Mouse (Mus musculus) frontal cortex, postnatal 25 days (tissue): Measurements from ENCODE around the gene Atp5h.
"Not testable (repeated sequence)": the region's sequence is repeated elsewhere in the genome, so short reads cannot be mapped to it uniquely, and the experiment has no call there.

ENCODE experiments used
- DNase-seq, 2 experiments: peaks; one replicate each; pipeline ENCODE4 v3.0.0; 2022; ENCODE audit warnings: low spot score in 2 of 2

Atp5h gene

DNA sequence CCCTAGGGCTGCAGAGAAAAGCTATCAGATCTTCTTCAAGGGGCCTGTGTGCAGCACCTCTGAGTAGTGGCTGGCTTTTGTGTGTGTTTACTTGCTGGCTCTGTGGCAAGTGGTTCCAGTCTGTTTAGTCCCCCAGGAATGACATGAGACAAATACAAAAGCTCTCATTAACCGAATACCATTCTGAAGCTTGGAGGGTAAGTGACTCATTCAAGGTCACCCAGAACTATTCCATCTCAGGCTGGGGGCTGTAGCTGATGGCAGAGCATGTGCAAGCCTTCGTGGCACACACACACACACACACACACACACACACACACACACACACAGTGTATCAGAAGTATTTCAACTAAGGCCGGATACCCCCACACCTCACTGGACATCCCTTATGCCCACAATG is 19.6 kb downstream of the Atp5h start:
- no peak for DNase-seq

DNA sequence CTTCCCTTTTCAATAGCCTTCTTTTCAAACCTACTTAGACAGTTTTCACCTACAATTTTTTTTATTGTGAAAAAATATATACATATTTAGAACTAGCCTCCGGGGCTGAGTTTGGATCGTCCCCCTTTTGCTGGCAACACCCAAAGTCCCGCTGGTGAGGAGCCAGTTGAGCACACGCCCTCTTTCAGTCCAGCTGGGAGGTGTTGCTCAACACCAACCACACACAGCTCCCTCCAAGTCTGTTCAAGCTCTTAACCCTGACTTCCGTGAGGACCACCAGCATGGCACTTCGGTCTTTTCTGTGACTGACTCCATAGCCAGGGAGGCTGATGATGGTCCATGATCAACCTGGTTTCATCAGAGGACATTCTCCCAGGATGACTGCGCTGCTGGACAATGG is 21.7 kb downstream of the Atp5h start:
- DNase-seq, result no peak

DNA sequence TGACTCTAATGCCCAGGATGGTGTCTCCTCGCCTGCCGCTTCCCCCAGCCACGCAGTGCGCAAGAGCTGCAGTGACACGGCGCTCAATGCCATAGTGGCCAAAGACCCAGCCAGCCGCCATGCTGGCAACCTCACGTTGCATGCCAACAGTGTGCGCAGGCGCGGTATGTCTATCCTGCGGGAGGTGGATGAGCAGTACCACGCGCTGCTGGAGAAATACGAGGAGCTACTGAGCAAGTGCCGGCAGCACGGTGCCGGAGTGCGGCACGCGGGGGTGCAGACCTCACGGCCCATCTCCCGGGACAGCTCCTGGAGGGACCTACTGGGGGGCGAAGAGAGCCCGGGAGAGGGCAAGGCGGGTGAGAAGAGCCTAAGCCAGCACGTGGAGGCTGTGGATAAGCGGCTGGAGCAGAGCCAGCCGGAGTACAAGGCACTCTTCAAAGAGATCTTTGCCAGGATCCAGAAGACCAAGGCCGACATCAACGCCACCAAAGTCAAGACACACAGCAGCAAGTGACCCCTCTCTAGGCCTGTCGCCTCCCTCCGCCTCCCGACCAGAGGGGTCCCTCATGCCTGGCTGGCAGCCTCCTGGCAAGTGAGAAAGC is 25.9 kb downstream of the Atp5h start:
- no peak for DNase-seq

DNA sequence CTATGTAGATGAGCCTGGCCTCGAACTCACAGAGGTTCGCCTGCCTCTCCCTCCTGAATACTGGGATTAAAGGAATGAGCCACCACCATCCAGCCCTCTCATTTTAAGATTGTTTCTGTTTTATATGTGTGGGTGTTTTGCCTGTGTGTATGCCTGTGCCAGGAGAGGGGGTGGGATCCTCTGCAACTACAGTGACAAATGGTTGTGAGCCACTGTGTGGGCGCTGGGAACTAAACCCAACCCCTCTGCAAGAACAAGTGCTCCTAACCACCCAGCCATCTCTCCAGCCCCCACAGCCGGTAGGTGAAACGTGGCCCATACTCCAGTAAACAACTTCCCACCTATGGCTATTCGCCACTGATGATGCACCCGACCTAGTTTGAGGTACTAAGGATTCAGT is 28.4 kb downstream of the Atp5h start:
- DNase-seq, result no peak

DNA sequence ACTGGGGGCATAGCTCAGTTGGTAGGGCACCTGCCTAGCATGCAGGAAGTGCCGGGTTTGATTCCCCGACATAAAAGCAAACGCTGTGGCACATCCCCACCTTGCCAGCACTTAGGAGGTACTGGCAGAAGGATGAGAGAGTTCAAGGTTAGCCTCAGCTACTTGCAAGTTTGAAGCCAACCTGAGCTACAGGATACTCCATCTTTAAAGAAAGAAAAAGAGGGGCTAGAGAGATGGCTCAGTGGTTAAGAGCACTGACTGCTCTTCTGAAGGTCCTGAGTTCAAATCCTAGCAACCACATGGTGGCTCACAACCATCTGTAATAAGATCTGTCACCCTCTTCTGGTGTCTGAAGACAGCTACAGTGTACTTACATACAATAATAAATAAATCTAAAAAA is 32.9 kb downstream of the Atp5h start:
- DNase-seq, result not testable (repeated sequence)

DNA sequence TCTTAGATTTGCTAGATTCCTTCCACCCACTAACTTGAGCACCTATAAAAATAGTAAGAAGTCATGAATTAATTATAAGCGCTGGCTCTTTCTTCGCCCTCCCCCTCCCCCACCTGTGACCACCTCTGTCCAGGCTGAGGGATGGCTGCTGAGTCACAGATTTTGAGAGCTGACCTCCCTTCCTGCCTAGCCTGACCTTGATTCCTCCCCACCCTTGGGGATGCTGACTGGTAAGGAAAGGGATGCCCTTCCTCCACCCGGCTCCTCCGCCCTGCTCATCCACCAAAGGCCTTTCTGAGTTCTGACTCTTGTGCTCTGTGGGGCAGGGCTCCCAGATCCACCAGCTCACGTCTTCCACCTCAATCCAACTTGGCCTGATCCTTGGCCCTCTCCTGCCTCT is 35.2 kb downstream of the Atp5h start:
- no peak for DNase-seq

DNA sequence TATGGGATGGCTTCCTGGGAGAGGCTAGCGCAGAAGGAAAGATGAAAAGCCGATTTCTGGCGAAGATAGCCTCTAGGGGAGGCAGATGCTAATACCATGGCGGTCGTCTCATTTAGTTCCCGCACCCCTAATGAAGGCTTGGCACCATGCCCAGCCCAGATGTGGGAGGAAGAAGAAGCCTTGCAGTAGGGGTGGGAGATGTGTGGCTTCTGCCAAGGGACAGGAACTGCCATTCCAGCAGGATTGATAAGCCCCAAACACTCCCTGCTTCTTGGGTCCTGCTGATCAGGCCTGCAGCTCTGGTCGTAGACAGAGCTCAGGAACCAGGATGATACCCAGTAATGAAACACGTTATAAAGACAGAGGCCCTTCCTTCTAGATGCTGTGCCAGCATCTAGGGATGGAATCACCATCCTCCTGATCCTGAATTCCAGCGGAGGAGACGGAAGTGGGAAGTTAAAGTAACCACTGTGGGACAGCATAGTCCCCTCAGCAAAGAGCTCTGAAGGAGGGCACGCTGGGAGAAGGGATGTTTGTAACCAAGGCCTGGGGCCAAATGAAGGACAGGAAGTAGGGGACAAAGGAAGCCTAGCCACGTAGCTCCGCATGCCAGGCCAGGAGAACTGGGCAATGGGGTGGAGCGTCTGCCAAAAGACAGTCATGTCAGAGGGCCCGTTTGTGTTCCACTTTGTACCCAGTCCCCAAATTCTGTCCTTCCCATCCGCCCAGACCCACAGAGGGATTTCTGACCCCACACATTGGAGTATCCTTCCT is 35.9 kb downstream of the Atp5h start:
- DNase-seq, result peak in 1 of 2 experiments; percentile 41

DNA sequence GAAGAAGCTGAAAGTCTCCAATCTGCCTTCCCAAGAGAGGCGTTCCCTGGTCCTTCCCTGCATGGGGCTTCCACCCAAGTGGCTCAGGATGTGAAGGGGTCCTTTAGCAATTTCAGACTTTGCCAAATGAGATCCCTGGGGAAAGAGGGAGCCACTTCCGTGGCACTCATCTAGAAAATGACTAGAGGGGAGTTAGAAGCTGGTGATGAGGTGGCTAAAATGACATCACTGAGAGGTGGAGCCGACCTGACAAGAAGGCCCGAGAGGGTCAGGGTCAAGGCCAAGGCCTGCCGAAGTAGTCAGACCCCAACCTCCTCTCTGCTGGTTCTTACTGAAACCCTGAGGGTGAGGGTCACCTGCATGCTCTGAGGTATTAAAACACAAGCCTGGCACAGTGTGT is 36.9 kb downstream of the Atp5h start:
- no peak for DNase-seq

DNA sequence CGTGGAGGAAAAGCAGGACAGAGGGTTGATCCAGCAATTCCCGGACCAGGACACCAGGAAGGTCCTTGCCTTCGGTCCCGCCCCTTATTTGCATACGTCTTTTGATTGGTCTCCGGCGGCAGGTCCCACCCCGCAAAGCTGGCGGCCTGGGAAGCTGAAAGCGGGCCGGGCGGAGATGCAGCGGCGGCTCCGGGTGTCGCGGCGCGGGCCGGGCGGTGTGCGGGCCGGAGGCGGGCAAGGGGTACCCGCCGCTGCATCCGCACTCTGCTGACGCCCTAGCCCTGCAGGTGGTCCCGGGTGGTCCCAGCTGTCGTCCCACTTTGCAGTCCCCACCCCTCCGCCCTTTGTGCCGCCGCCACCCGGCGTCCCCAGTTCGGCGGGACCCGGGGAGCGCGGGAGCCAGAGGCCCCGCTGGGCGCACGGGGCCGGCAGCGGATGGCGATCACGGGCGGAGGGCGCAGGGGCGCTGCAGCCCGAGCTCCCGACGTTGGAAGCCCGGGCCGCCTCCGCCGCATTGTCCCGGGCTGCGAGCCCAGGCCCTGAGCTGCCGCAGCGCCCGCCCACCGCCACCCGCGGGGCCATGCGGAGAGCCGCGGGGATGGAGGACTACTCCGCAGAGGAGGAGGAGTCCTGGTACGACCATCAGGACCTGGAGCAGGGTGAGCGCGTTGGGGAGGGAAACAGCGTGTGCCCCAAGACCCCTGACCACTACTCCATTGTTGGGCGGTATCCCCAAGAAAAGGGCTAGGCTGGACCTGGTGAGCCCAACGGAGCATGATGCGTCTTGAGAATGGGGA is 37.8 kb downstream of the Atp5h start, which contains the start of gene Cdr2l:
Cdr2l (plus strand) TSS at position 174 of the 797 bp plus-strand sequence.
- DNase-seq, result peak; percentile 65 to 78

DNA sequence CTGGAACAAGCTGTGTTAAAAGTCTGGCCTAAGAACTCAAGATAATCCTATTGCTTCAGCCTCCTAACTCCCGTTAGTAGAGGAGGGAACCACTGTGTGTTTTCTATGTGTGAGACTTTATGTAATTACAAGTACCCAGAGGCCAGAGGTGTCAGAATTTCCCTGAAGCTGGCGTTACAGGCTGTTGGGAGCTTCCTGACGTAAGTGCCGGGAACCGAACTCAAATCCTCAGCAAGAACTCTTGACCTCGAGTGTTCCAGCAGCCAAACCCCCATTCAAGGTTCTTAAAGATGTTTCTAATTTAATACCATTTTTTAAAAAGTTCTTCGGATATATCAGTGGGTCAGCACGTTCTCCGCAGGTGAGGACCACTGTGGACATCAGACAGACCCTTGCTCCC is 38.5 kb downstream of the Atp5h start:
- no peak for DNase-seq

DNA sequence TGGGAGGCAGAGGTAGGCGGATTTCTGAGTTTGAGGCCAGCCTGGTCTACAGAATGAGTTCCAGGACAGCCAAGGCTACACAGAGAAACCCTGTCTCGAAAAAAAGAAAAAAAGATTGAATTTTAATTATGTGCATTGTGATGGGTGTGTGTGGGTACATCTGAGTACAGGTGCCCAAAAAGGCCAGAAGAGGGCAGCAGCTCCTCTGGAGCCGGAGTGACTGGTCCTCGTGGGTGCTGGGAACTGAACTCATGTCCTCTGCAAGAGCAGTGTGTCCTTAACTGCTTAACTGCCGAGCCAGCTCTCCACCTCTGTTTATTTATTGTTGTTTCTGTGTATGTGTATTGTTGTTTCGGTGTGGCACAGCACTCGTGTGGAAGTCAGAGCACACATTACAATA is 41.9 kb downstream of the Atp5h start:
- DNase-seq, result no peak

DNA sequence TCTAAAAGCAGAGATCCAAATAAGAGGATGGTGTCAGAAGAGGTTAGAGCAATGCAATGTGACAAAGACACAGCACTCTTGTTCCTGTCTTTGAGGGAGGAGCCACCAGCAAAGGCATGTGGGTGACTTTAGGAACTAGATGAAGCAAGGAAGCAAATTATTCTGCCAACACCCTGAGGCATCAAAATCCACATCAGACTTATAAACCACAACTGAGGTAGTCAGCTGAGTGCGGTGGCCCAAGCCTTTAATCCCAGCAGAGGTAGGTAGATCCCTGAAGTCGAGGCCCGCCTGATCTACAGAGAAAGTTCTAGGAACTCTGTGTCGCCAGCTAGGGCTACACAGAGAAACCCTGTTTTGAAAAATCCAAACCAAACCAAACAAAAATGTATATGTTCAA is 42.5 kb downstream of the Atp5h start:
- DNase-seq, result no peak

DNA sequence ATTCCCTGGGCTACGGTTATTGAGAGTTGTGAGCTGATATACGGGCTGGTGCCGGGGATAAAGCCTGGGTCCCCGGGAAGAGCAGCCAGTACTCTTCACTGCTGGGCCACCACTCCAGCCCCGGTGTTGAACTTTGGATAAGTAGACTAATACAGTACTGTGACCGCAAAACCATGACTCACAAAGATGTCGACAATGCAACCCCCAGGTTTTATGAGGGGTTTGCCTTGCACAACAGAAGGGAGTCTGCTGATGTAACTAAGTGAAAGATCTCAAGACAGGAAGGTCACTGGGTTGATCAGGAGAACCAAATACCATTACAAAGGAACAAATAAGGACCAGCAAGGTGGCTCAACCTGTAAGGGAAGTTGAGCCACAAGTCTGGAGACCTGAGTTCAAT is 43.0 kb downstream of the Atp5h start:
- no peak for DNase-seq

DNA sequence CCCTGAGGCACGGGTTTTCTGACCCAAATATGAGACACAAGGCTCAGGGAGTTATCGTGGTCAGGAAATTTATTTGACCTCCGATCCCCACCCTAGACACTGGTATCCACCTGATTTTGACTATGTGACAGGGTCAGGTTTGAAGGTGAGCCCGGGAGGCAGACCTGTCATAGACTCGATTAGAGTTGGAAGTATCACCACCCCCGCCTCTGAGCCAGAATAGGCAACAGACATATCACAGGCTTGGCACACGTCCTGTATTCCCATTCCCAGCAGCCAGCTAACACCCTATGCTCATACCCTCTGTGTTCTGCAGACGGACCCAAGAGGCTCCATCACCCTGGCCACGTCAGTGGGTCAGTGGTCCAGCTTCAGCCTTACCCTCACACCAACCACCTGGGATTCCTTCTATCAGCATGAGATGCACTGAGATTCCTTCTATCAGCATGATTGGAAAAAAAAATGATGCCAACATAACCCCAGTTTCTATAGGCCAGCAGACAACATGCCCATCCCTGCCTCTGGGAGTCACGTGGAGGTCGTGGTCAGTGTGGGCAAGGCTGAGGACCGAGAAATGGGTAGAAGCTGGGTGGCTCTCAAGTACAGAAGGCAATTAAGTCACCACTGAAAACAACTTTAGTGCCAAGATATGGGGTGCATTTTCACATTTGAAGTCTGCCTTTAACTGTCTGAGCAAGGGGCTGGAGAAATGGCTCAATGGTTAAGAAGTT is 44.9 kb downstream of the Atp5h start:
- peak in 1 of 2 experiments; percentile 28 for DNase-seq

DNA sequence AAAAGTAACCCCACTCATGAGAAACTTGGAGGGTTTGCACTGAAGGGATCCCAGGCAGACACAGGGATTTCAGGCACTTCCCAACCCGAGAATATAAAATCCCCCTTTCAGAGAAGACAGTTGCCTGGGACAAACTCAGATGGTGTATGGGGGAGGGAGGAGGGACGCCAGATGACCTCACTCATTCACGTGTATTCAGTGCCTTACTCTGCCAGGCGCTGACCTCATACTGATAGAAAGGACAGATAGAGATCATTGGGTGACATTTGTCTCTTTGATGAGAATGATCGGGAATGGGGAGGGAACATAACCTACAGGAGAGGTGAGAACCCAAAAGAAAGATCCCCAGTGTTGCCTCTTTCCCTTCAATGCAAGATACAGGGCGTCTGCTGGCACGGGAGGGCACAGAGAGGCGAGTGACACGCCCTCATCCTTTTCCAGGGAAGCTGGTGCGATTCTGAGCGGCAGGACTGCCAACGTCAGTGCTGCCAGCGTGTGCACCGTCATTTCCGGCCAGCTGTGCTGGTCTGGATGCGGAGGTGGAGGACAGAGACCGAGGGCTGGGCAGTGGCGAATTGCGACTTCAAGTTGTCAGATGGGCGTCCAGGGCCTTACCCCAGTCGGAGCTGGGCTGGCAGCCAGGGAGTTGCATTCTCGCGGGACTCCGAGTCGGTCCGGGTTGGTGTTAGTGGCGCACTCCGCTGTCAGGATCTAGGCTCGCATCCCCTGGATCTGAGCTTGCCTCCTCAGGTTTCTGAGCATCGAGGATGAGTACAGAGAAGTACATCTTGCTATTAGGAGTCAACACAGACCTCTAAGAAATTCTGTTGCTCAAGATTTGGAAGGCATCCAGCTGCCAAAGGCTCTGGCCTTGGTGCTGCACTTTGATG is 45.7 kb downstream of the Atp5h start:
- peak; percentile 59 to 60 for DNase-seq

DNA sequence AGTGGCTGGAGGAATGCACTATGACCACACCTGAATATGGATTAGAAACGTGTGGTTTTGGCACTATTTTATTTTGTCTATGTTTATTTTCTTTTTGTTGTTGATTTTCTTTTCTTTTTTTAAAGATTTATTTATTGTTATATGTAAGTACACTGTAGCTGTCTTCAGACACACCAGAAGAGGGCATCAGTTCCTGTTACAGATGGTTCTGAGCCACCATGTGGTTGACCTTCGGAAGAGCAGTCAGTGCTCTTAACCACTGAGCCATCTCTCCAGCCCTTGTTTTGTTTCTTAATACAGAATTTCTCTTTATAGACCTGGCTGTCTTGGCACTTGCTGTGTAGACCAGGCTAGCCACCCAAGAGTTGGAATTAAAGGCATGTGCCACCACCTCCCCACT is 47.0 kb downstream of the Atp5h start:
- no peak for DNase-seq

DNA sequence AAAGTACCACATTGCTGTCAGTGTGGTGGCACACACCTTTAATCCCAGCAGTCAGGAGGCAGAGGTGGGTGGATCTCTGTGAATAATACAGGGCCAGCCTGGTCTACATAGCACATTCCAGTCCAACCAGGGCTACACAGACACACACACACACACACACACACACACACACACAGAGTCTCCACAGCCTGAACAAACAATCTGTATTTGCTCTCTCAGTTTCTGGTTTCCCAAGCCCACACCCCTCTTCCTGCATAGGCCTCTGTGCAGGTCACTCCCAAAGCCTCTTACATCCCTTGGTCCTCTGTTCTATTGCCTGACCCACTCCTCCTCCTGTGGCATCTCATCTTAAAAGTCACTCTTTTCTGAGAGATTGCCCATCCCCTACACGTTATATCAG is 47.7 kb downstream of the Atp5h start:
- no peak for DNase-seq

DNA sequence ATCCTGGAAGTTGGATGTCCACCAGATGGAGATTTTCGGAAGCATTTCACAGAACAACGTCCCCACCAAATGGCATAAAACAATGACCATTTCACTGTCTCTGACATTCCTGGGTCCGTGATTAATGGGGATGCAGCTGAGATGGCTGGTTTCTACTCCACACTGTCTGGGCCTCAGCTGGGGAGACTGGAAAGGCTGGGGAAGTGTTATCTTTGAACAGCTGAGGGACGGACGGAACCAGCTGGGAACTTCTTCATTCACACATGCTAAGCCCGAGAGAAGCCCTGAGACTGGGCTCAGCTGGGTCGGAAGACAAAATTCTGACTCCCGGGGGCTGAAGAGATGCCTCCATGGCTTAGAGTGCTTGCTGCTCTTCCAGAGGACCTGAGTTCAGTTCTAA is 48.4 kb downstream of the Atp5h start:
- DNase-seq, result no peak

DNA sequence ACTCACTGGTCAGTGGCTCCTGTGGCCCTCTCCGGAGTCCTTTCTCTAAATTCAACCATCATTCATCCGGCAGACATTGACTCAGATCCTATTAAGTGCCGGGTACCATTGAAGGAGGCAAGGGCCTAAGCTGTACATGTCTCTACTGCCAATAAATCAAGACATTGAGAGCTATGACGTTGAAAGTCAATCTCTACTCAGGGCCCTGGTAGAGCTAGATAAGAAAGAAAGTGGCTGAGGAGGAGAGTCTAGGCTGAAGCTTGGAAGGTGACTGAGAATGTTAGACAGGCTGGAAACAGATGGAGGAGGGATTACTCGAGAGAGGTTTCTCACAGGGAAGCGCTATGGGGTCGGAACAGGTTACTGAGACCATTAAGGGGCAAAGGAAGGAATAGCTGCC is 49.4 kb downstream of the Atp5h start:
- no peak for DNase-seq

DNA sequence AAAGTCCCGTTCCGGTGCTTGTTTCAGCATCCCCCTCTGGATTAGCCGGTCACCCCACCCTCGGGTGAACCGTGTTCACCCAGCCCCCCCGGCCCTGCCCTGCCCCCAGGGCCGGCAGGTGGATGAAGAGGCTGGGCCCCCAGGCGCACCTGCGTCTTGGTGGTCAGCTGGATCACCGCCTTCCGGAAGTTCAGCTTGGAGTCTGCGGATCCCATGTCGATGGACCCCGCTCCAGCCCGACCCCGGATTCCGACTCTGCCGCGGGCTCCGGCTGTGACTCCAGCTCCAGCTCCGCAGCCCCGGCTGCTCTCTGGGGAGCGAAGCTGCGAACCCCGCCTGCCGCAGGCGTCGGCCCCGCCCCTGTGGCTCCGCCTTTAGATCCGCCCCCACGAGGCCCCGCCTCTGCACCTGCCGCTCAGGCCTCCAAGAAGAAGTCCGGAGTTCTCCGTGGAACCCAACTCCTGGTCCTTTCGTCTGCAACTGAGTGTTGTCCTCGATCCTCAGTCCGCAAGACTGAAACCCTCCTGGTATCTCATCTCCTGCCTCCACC is 52.3 kb downstream of the Atp5h start, which contains the start of gene Hid1:
Hid1 (minus strand) TSS at position 362 of the 550 bp plus-strand sequence.
- peak; percentile 65 to 76 for DNase-seq
